Mouse (Mus musculus) intestine, embryonic 14.5 days (tissue): ENCODE measurements at regions not wholly inside any gene's neighbourhood (a gene's known extent, or its start where the extent isn't known, plus 50 kb on each side); places are given as distances from the start of the nearest gene placed in this dataset.

Experiments used
- ATAC-seq: fragments of 200-750 bp; cut with Nextera tagmentation; replicated peaks from 2 replicates; pipeline ENCODE4 v1.8.0; 2017; ENCODE audit warnings: low read depth, moderate number of reproducible peaks, moderate TSS enrichment, moderate library complexity; ENCODE audit not compliant: low FRiP score, low TSS enrichment
- DNase-seq: peaks from one replicate; pipeline ENCODE4 v3.0.0-alpha.2; 2018; ENCODE audit warnings: low spot score
- H3K27ac ChIP-seq: fragments of 300-500 bp; sonication (generic); 2 replicates; pipeline ENCODE4 v1.5.1; 2014; ENCODE audit warnings: low read depth, mild to moderate bottlenecking, control low read depth
- H3K27me3 ChIP-seq: fragments of 300-500 bp; sonication (generic); replicated peaks from 2 replicates; pipeline ENCODE4 v1.6.1; 2014; ENCODE audit warnings: low read length, control low read depth; ENCODE audit not compliant: control insufficient read depth, insufficient read depth
- H3K36me3 ChIP-seq: fragments of 300-500 bp; sonication (generic); 2 replicates; pipeline ENCODE4 v1.6.1; 2014; ENCODE audit warnings: low read length, control low read depth; ENCODE audit not compliant: control insufficient read depth, insufficient read depth
- H3K4me1 ChIP-seq: fragments of 300-500 bp; sonication (generic); replicated peaks from 2 replicates; pipeline ENCODE4 v1.6.1; 2014; ENCODE audit warnings: low read length, control low read depth, mixed read lengths; ENCODE audit not compliant: control insufficient read depth, insufficient read depth
- H3K4me2 ChIP-seq: fragments of 300-500 bp; sonication (generic); 2 replicates; pipeline ENCODE4 v1.6.1; 2014; ENCODE audit warnings: low read length
- H3K4me3 ChIP-seq: fragments of 300-500 bp; sonication (generic); 2 replicates; pipeline ENCODE4 v1.5.1; 2014; ENCODE audit warnings: low read depth, low read length, control low read depth, mixed read lengths
- H3K9ac ChIP-seq: fragments of 300-500 bp; sonication (generic); 2 replicates; pipeline ENCODE4 v1.6.1; 2014; ENCODE audit warnings: mild to moderate bottlenecking, low read length
- H3K9me3 ChIP-seq: fragments of 300-500 bp; sonication (generic); 2 replicates; pipeline ENCODE4 v1.6.1; 2016; ENCODE audit warnings: low read length, control low read depth; ENCODE audit not compliant: control insufficient read depth
- WGBS: fragments of 180-500 bp; shearing (Covaris S2); extraction: QIAGEN DNeasy Blood & Tissue Kit; methylation state at CpG from one replicate; pipeline ENCODE4 v1.1.7; 2014; 5-methylcytosine and 5-hydroxymethylcytosine counted together

GRCm38 (mm10) chr3:9200156-9200555 is 409.7 kb downstream of the Zfp704 start:
- no peak overlapping the region for H3K4me3 ChIP-seq

GRCm38 (mm10) chr3:9198652-9199332 is 411.1 kb downstream of the Zfp704 start:
- Histone ChIP-seq H3K4me3 (no peak overlapping the region), H3K4me1 (no peaks in the 10 kb centered on the region), H3K36me3 (no peaks in the 10 kb centered on the region), H3K4me2 (no peak overlapping the region), H3K27me3 (no peaks in the 10 kb centered on the region), H3K9ac (no peak overlapping the region), H3K27ac (no peak overlapping the region), H3K9me3 (no peaks in the 10 kb centered on the region)
- ATAC-seq: no peak
- 74% methylated on average over 9 of the region's 9 CpGs for WGBS
- DNase-seq: no peak

More at GRCm38 (mm10) chr3:9200156-9200555, 409.7 kb downstream of the Zfp704 start:
- no peak overlapping the region for H3K4me2 ChIP-seq
- ATAC-seq (no peak), DNase-seq (no peak)
- H3K27me3 ChIP-seq: no peaks in the 10 kb centered on the region
- H3K4me1 ChIP-seq: no peaks in the 10 kb centered on the region; the same call in 1 of the 2 replicates
- no peaks in the 10 kb centered on the region for H3K36me3 ChIP-seq
- H3K9me3 ChIP-seq: no peaks in the 10 kb centered on the region
- no peak overlapping the region for H3K9ac ChIP-seq
- H3K27ac ChIP-seq: no peak overlapping the region
- 68% methylated on average over 5 of the region's 5 CpGs for WGBS

- DNase-seq (no peak), ATAC-seq (no peak)
- H3K36me3 ChIP-seq: no peaks in the 10 kb centered on the region
- WGBS: 71% methylated on average over 8 of the region's 8 CpGs
- no peaks in the 10 kb centered on the region for H3K9me3 ChIP-seq
- H3K27me3 ChIP-seq: no peaks in the 10 kb centered on the region
- H3K9ac ChIP-seq: no peak overlapping the region
- no peak overlapping the region for H3K27ac ChIP-seq
- no peak overlapping the region for H3K4me3 ChIP-seq
- H3K4me1 ChIP-seq: no peaks in the 10 kb centered on the region
- H3K4me2 ChIP-seq: no peak overlapping the region
Observed at GRCm38 (mm10) chr3:9195781-9196180, 414.1 kb downstream of the Zfp704 start.

- H3K9me3 ChIP-seq: no peaks in the 10 kb centered on the region
- H3K27ac ChIP-seq: no peak overlapping the region
- no peak overlapping the region for H3K4me2 ChIP-seq
- DNase-seq (peak; percentile 67), ATAC-seq (no peak)
- no peaks in the 10 kb centered on the region for H3K4me1 ChIP-seq
- H3K9ac ChIP-seq: no peak overlapping the region
- WGBS: 70% methylated on average over 15 of the region's 15 CpGs
- H3K36me3 ChIP-seq: no peaks in the 10 kb centered on the region
- no peaks in the 10 kb centered on the region for H3K27me3 ChIP-seq
- no peak overlapping the region for H3K4me3 ChIP-seq
Observed at GRCm38 (mm10) chr3:9189366-9190287, 420.3 kb downstream of the Zfp704 start.

- Histone ChIP-seq H3K4me3 (no peak overlapping the region), H3K27me3 (0 out of 2 replicates have a peak, but pooled peaks cover 3% of the 10 kb centered on the region), H3K9ac (no peak overlapping the region), H3K4me1 (no peaks in the 10 kb centered on the region), H3K36me3 (no peaks in the 10 kb centered on the region), H3K4me2 (no peak overlapping the region), H3K9me3 (no peaks in the 10 kb centered on the region), H3K27ac (no peak overlapping the region)
- ATAC-seq: peak; percentile 84
- no peak for DNase-seq
- WGBS: 70% methylated on average over 6 of the region's 6 CpGs
Observed at GRCm38 (mm10) chr3:9186364-9187120, 423.3 kb downstream of the Zfp704 start.

- Histone ChIP-seq H3K27me3 (0 out of 2 replicates have a peak, but pooled peaks cover 3% of the 10 kb centered on the region), H3K4me1 (no peaks in the 10 kb centered on the region; the same call in 1 of the 2 replicates), H3K9me3 (no peaks in the 10 kb centered on the region), H3K36me3 (no peaks in the 10 kb centered on the region), H3K4me2 (no peak overlapping the region), H3K9ac (no peak overlapping the region), H3K27ac (no peak overlapping the region), H3K4me3 (no peak overlapping the region)
- no peak for DNase-seq
- 88% methylated on average over 11 of the region's 11 CpGs for WGBS
- no peak for ATAC-seq
Observed at GRCm38 (mm10) chr3:9181576-9181975, 428.3 kb downstream of the Zfp704 start.

- ATAC-seq (no peak), DNase-seq (no peak)
- H3K4me1 ChIP-seq: no peaks in the 10 kb centered on the region; the same call in 1 of the 2 replicates
- 0 out of 2 replicates have a peak, but pooled peaks cover 3% of the 10 kb centered on the region for H3K27me3 ChIP-seq
- WGBS: 46% methylated on average over 6 of the region's 6 CpGs
- H3K9me3 ChIP-seq: no peaks in the 10 kb centered on the region
- H3K27ac ChIP-seq: no peak overlapping the region
- H3K4me2 ChIP-seq: no peak overlapping the region
- no peak overlapping the region for H3K9ac ChIP-seq
- no peaks in the 10 kb centered on the region for H3K36me3 ChIP-seq
- no peak overlapping the region for H3K4me3 ChIP-seq
Observed at GRCm38 (mm10) chr3:9179641-9180040, 430.2 kb downstream of the Zfp704 start.

GRCm38 (mm10) chr3:9174517-9174832 is 435.4 kb downstream of the Zfp704 start:
- no peak overlapping the region for H3K9ac ChIP-seq
- 59% methylated on average over 2 of the region's 2 CpGs for WGBS
- H3K4me1 ChIP-seq: peaks cover 4% of the 10 kb centered on the region
- no peak overlapping the region for H3K4me2 ChIP-seq
- H3K4me3 ChIP-seq: no peak overlapping the region
- H3K27me3 ChIP-seq: no peaks in the 10 kb centered on the region
- peak overlapping the region; percentile 40; the same call in 1 of the 2 replicates for H3K27ac ChIP-seq
- no peak for ATAC-seq
- no peak for DNase-seq
- H3K36me3 ChIP-seq: no peaks in the 10 kb centered on the region
- H3K9me3 ChIP-seq: no peaks in the 10 kb centered on the region
